Mouse (Mus musculus) C2C12 (cell line): ENCODE measurements around the gene Ick.

Source experiments
- CTCF ChIP-seq: IDR thresholded peaks from one replicate; pipeline ENCODE4 v1.5.1; 2011; ENCODE audit not compliant: control insufficient read depth, insufficient read depth, insufficient read length
- MYOD1 ChIP-seq: IDR thresholded peaks from one replicate; pipeline ENCODE4 v1.6.1; 2011; ENCODE audit warnings: low read depth; ENCODE audit not compliant: control insufficient read depth, insufficient read length

DNA sequence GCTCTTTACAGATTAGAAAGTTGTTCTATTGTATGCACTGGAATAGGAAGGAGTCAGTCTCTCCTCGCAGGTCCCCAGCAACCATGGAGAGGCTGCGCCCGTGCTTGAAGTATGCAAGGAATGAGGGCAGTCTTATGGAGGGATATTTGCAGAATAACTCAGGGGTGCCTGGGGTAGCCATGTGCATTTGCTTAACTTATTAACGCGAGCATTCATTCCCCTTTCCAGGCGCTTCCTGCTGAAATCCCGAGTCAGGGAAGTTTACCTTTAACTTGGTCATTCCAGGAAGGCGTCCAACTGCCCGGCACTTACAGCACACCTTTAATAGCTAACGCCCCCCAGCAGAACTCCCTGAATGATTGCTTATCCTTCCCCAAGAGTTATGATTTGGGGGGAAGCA is 44.9 kb upstream of the Ick start:
- TF ChIP-seq CTCF (no peak), MYOD1 (no peak)
